Mouse (Mus musculus) spleen, embryonic (tissue): Measurements from ENCODE around the gene 1110017D15Rik.

ENCODE experiments used
- CTCF ChIA-PET: fragments of 350-600 bp; sonication (Branson Sonifier 250); formaldehyde crosslinking; loops from one replicate; lab custom pipeline; 2022; lab: Charles Lee

Gene 1110017D15Rik

DNA sequence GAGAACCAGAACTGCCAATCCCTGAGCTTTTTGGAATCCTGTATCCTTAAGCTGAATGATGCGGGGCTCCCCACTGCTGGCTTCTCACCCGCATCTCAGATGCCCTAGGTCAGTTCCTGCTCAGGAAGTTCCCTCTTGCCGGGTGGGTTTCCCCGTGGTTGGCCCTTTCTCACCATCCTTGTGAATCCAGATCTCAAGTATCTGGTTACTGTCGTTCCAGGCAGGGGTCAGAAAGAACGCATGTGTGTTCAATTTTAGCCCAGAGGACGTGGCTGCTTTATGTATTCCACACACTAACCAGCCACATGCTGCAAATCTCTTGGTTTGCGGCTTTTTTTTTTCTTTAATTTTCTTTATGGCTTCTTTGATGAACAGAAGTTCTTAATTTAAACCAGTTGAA, 3.4 kb downstream of the 1110017D15Rik start:
- CTCF ChIA-PET = no interaction called here

DNA sequence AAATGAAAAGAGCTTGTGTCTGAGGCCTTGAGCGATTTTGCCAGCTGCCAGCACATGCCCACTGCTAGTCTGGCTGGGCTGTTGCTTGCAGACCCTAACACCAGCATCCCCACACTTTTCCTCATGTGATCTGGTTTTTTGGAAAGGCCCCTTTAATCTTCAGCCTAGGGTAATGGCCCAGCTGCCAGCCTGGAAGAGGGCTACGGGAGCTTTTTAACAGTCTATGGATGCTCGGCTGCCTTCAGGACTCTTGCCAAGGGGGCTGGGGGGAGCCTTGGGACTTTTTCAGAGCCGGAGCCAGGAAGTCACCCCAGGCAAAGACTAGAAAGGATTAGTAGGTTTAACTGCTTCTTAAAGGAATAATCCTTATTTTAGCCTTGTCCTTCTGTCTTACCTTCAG, 3.8 kb downstream of the 1110017D15Rik start:
- CTCF ChIA-PET = no interaction called here

DNA sequence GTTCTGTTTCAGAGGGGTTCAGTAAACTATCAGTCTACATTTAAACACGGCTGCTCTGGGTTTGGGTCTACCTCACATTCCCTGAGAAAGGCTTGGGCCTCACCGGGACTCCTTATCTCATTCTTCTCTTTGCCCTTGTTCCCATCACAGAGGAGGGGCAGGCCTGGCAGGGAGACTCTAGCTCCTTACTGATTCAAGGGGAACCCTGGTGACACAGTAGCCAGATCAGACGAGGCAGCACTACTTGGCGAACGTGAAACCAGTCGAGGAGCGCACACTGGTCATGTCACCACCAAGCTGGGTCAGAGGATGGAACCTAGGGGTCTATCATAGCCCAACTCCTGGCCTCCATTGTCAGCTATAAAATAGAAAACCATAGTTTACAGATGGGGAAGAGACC, 9.1 kb downstream of the 1110017D15Rik start:
- CTCF ChIA-PET = no interaction called here

DNA sequence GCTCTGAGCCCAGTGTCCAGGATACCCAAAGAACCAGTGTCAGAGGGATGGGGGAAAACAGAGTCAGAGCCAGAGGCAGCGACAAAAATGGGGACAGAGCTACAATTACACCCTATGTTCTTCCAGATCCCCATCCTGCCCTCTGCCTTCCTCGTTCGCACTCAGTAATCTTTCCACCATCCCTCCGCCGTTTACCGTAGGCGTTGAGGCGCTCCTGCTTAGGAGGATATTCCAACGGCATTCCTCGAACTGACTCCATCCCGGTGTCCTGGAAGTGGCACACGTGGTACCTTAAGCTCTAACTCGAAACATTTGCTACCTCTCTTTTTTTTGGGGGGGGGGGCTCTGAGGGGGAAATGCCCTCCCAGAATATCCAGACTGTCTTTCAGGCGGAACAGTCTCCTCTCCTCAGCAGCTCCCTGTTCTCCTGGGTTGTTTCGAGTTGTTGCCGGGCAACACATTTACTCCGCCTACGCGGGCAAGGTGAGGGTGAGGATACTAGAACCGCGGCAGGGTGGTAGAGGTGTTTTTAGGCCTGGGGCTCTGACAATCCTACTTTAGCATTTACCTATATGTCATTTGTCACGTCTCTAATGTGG, 9.7 kb downstream of the 1110017D15Rik start:
- CTCF ChIA-PET = no interaction called here

DNA sequence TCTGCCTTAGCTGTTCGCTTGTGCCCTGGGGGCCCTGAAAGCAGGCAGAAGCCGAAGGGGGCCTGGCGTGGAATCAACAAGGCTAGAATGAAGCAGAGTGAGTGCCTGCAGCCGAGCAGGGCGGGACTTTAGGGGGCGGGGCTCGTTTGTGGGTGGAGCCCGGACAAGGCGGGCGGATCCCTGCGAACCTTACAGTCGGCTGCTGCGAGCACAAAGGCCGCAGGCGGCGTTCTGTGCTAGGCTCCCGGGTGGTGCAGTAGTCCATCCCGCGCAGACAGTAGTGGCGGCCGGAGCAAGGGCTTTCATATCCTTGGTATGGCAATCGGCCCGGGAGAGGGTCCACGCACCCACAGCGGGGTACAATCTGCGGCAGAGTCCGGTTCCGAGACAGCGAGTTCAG, 10.2 kb downstream of the 1110017D15Rik start:
- CTCF ChIA-PET = no interaction called here

DNA sequence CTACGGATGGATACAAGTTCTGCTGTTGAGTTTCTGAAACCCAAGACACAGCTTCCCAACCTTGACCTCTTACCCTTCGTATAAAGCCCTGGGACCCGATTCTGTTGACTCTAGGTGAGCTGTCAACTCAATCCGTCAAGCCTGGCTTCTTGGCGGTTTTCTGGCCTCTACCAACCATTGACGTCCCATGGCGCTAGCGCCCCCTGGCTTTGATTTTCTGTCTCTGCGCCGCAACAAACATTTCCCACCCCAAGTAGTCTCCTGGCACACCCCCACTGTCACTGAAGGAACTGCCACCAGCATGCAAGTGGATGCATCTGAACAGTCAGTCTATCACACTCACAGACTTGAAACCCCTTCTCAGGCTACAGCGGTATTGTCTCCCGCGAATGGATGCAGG, 11.0 kb downstream of the 1110017D15Rik start:
- CTCF ChIA-PET = no interaction called here

DNA sequence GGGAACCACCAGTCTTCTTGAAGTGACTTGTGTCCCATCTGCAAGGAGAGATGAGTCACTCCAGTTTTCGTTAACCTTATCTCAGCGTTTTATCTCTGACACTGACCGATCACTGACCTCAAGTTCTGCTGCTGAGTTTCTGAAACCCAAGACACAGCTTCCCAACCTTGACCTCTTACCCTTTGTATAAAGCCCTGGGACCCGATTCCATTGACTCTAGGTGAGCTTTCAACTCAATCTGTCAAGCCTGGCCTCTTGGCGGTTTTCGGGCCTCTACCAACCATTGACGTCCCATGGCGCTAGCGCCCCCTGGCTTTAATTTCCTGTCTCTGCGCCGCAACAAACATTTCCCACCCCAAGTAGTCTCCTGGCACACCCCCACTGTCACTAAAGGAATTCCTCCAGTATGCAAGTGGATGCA, 12.0 kb downstream of the 1110017D15Rik start:
- CTCF ChIA-PET = no interaction called here

DNA sequence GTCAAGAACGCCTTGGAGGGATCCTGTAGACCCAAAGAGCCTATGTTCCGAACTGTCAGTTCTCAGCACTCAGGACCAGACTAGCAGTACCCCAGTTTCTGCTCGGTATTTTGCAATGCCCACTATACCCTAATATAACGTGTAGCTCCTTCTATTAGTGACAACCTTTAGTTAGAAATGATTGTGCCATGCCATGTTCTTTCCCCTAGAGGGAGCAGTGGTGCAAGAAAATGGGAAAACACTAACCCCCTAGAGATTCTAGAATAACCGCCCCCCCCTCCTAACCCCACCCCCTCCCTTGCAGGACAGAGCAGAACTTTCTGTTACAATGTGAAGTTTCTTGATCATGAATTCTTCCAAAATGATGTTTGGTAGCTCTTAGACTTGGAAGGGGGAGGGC, 12.8 kb downstream of the 1110017D15Rik start:
- CTCF ChIA-PET = interaction anchor here (0.7 kb wide), 1 partner anchor 13 kb away, joined by 4 read pairs; no protein-coding TSS in a partner anchor

DNA sequence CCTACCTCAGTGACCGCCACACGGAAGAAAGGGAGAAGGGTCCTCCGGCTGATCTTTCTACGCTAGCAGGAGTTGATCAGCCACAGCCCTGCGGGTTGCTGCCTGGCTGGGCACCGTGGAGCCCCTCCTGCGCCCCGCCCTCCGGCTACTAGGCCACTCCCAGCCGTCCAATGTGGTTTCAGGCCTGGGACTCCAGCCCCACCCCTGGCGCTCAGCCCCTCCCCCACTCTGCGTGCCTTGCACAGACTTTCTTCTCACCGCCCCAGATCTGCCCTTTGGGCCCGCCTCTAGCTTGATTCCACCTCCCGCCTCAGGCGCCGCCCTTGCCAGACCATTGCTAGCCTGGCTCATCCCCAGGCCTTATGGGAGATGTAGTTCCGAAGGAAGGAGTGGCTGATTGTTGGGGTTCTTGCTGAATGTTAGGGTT, 14.1 kb downstream of the 1110017D15Rik start, which contains the start of gene AI464131:
Gene AI464131, minus strand, starts transcription at position 91 of the 427 bp plus-strand sequence.
- CTCF ChIA-PET = no interaction called here

DNA sequence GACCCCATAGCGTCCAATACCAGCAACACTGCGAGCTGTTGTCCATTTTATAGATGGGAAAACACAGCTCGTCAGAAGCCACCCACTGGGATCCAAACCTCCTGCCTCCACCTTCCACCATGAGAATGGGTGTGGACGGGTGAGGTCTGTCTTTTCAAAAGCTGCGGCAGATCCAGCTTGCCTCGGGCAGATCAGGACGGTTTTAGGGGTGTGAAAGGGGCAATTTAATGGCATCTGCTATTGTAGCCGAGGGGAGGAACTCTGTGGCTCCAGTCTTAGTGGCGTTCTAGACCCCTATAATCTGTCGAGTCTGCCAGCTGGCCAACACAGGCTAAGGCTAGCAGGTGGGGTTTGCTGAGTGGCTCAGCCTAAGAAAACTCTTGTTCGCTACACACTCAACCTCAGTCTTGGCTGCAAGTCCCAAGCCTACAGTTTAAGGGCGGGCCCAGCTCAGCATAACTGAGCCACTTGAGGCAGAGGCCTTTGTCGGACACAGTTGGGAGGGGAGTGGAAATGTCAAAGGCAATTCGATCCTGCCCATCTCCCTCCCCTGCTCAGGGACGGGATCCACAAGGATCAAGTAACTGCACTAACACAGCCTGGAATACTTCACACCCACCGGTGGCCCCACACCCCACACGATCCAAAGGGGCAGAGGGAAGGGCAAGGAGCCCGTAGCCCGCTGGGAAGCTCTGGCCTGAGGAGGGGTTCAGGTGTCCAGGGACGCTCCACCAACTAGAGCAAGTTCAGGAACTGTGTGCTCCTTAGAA, 14.8 kb downstream of the 1110017D15Rik start:
- CTCF ChIA-PET = no interaction called here

DNA sequence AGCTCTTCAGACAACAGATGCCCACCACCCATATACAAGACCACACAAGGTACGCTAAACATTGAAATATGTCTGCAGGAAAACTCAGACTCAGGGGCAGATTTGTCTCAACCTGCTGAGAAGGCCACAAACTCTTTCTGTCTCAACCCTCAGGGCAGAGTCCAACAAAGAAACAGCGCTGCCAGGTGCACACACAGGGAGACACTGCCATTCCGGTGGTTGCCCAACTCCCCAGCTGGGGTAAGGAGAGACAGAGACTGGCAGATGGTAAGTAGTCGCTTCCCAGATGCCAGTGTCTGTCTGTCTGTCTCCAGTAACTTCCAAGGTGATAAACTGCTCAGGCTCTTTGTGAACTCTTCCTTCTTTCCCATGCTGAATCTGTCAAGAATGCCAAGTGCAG, 16.3 kb downstream of the 1110017D15Rik start:
- CTCF ChIA-PET = no interaction called here

DNA sequence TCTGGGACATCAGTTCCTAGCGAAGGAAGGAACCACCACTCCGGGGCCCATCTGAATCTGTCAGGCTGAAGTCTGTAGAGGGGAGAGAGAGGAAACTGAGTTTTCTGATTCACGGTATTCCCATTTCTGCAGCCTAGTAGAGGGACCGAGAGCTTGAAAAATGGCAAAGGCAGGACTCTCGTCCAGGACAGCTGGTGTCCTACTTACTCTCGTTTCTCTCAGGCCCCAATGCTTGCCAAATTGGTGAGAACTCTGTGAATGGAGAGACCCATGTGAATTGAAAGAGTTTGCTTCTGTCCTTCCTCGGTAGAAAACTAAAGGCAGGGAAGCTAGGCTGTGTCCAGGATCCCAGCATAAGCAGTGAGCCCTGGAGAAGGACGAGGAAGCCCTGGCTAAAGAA, 17.5 kb downstream of the 1110017D15Rik start:
- CTCF ChIA-PET = no interaction called here

DNA sequence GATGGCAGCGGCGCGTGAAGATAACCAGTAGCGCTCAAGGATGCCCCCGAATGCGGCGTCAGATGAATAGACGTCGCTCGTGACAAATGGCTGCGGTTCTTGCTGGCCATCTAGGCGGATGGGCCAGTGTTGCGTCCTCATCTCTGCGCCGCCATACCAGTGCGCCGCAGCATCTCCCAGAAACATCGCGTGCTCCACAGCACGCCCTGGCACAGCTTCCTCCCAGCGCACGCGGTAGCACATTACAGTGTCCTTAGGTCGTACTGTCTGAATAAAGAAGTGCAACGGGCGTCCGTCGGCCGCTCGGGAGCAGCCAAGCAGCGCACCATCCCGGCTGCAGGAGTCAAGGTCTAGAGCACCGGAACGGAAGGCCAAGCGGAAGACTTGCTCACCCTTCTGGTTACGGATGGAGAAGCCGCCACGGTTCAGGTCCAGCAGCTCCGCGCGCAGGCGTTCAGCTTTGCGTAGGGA, 18.2 kb downstream of the 1110017D15Rik start:
- CTCF ChIA-PET = no interaction called here

DNA sequence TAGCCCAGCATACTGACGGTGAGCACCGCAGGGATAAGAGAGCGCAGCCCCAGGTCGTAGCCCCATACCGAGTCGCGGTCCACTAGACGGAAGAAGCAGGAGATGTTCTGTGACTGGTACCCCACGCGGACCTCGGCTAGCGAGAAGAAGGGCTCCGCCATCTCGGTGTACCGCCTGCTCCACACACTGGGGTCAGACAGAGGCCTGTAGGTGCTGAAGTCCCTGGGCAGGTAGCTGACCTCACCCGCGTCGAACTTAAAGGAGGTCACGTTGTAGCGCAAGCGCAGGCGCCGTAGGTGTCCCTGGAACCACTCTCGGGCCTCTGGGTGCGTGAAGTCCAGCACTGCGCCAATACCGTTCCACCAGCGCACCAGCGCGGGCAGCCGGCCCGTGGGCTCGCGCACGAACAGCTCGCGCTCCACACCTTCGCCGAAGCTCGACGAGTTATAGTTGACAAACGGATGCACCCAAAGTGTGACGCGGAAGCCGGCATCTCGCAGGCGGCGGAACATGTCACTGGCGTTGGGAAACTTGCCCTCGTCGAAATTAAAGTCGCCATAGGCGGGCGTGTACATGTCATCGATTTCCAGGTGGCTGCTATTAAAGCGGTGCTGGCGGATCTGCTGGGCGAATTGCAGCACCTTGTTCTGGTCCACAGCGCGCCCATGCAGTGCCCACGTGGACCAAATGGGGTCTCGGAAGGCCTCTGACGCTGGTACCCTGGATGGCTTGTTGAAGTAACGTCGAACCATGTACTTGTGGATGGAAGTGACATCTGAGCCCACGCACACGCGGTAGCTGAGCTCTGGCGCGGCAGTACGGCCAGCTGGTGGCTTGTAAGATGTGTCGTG, 18.9 kb downstream of the 1110017D15Rik start:
- CTCF ChIA-PET = no interaction called here

DNA sequence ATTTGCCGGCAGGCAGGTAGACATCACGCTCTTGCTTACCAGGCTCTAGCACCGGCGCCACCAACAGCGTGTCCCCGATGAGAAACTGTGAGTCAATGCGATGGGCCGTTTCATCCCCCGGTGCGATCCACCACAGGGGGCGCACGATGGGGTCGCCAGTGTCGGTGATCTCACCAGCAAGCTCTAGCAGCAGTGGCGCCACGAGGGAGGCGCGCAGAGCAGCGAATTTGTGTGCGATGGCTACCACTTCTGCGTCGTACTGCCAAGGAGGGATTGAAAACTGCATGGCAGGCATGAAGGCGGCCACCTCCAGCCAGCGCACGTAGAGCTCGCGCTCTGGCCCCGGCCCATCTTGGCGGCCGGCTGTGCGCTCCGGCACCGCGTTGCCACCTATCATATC, 19.6 kb downstream of the 1110017D15Rik start:
- CTCF ChIA-PET = no interaction called here

DNA sequence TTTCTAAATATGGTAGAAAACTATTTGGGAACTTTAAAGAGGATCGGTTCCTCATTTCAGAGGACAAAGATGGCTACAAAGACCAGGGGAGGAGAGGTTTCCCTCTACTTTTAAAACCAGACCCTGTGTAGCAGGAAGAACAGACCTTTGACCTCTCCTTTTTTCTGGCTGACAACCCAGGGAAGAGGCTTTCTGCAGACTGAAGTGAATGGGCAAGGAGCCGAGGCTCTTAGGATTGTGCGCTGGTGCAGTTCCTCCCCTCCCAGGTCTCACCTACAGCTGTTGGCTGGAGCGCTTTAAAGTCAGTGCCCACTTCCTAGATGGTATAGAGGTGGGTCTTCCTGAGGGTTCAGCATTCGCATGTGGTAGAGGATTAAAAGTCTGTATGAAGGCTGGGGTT, 20.1 kb downstream of the 1110017D15Rik start:
- CTCF ChIA-PET = no interaction called here

DNA sequence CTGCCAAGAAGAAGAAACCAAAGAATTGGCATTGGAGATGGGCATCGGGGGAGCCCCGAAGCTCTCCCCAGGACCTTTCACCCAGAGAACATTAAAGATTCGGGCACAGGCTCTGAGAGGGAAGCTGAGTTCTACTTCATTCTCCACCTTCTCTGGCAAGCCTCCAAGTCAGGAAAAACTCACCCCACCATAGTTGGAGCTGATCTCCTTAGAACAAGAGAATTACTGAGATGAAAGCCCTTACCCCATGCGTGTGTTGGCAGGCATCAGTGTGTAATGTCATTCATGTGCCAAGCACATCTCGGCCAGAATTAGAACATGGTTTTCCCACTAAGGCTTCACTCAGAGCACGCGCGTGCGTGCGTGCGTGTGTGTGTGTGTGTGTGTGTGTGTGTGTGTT, 21.3 kb downstream of the 1110017D15Rik start:
- CTCF ChIA-PET = no interaction called here

DNA sequence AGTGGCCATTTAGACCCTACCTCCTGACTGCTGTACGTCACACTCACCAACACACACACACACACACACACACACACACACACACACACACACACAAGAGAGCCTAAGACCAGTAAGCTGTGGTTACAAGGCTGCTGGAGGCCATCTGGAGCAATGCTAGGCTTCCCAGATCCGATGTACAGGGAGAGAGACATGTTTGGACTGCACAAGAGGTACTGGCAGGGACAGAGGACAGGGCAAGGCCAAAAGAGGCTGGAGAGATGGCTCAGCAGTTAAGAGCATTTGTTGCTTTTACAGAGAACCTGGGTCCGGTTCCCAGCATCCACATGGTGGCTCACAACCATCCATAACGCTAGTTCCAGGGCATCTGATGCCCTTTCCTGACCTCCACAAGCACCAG, 22.1 kb downstream of the 1110017D15Rik start:
- CTCF ChIA-PET = no interaction called here

DNA sequence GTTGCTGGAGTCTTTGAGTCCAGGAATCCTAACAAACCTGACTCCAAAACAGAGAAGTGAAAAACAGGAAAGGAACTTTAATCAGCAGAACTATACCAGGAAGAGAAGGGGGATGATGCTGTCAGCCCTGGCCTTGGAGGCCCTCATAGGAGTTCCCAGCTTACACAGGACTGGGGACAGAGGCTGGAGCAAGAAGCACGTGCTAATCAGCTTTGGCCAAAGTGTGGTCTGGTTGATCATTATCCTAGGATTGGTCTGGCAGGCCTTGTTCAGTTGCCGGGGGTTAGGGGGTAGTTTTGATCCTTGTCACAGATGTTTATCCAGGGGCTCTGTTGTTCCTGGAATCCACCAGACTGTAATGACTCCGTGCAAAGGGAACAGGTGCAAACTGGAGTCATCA, 22.8 kb downstream of the 1110017D15Rik start:
- CTCF ChIA-PET = no interaction called here

DNA sequence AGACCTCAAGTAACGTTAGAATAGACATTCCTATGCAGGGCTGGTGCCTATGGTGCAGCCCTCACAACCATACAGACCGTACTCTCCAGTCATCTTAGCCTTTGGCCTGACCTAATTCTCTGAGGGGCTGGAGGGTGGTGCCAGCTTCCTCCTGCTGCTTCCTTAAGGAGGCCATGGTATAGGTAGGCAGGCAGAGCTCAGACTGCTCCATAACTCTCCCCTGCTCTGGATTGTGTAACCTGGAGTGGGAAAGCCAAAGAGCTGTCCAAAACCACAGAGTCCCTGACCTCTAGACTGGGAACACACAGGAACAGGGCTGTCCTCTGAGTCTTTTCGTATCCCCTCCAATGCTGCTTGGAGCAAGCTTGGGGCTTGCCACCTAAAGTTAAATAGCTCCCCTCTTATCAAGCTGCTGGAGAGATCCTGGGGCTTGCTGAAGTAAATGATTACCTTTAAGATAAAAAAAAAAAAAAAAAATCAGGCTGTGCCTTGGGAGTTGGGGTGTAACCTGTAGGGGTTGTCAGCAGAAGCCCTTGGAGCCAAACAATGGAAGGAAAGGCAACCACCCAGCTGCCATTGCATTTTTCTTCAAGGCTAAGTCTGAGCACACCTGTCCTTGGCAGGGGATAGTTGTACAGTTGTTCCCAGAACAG, 23.5 kb downstream of the 1110017D15Rik start:
- CTCF ChIA-PET = no interaction called here

DNA sequence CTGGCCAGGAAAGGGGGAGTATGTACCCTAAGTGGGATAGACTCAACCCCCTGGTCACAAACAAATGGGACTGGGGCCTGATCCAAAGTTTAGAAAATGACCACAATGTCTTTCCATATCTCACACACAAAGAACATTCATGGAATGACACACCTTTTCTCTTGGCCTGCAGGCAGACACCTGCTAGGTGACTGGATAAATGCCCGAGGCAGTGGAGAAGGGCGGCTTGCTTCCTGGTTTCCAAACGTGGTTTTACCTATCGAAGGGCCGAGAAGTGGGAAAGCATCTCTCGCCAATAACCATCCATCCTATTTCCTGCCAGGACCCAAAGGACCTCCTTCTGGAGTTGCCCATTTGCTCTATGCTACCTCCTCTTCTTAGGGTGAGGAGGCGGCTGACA, 24.2 kb downstream of the 1110017D15Rik start:
- CTCF ChIA-PET = no interaction called here

DNA sequence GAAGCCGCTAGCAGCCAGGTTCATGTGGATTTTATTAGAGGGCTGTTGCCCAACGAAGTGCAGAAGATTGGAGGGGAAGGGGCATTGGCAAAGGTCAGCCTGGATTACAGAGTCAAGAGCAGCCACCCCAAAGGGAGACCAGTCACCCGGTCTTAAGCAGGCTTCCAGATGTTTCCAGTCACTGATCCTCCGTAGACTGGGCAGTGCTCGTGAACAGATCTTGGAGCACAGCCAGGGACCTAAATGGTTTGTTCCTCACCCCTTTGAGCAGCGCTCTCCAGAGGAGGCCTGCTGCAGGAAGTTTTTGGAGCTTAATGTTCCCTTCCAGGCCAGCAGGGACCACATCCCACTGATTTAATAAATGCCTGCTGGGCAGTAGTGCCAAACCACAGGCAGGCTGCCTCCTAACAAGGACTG, 35.5 kb downstream of the 1110017D15Rik start:
- CTCF ChIA-PET = no interaction called here
